Mouse (Mus musculus) brown adipose tissue, adult 24 weeks (tissue): ENCODE data around the gene Myo15b. TPM values are rescaled to one million over a fixed set of nuclear protein-coding genes. Genes with fewer than 3 reads are reported as not detected.
A peak's percentile ranks its signal among the peaks of the same experiment; 100 is the strongest.

Experiments
- H3K27ac ChIP-seq: fragments of 200-500 bp; replicated peaks from 2 replicates; pipeline ENCODE4 v1.5.1; 2012; ENCODE audit warnings: low read depth, mild to moderate bottlenecking, low read length
- H3K4me1 ChIP-seq: fragments of 200-500 bp; 2 replicates; pipeline ENCODE4 v1.6.1; 2012; ENCODE audit warnings: low read length, mixed read lengths; ENCODE audit not compliant: control insufficient read depth, insufficient read depth, insufficient read length
- H3K4me3 ChIP-seq: fragments of 200-500 bp; 2 replicates; pipeline ENCODE4 v1.5.1; 2012; ENCODE audit warnings: low read depth, mild to moderate bottlenecking, low read length, moderate library complexity; ENCODE audit not compliant: insufficient read depth
- polyA plus RNA-seq: library from polyadenylated mRNA; stranded (reverse); fragments of >200 nt; gene quantifications from 2 replicates; pipeline ENCODE4 v1.2.4, GENCODE M21; 2012; ENCODE audit not compliant: missing spikeins, insufficient read depth, insufficient read length

Gene Myo15b
- polyA plus RNA-seq, 1 experiment, result not detected

- no peak within 1 kb of the TSS for H3K27ac ChIP-seq
- H3K4me3 ChIP-seq, result peak within 1 kb of the TSS; percentile 84
- peaks cover 3% of the 10 kb centered on the region; the same call in 1 of the 2 replicates for H3K4me1 ChIP-seq
These were observed 34.1 kb upstream of the Myo15b start, which contains the start of gene Llgl2 for GRCm38 (mm10) chr11:115823774-115824740. Gene Llgl2 (plus strand): TSS chr11:115824049.

- H3K27ac ChIP-seq, result no peak overlapping the region
These were observed 33.4 kb upstream of the Myo15b start for GRCm38 (mm10) chr11:115824813-115825212.

GRCm38 (mm10) chr11:115826487-115826886 is 31.7 kb upstream of the Myo15b start:
- Histone ChIP-seq H3K27ac (no peak overlapping the region), H3K4me3 (no peak overlapping the region), H3K4me1 (peaks cover 3% of the 10 kb centered on the region; the same call in 1 of the 2 replicates)

More at GRCm38 (mm10) chr11:115824813-115825212, 33.4 kb upstream of the Myo15b start:
- Histone ChIP-seq H3K4me3 (peak overlapping the region; percentile 84), H3K4me1 (peaks cover 3% of the 10 kb centered on the region; the same call in 1 of the 2 replicates)

- Histone ChIP-seq H3K27ac (no peak overlapping the region), H3K4me3 (no peak overlapping the region), H3K4me1 (peaks cover 3% of the 10 kb centered on the region; the same call in 1 of the 2 replicates)
These were observed 30.6 kb upstream of the Myo15b start for GRCm38 (mm10) chr11:115827624-115828023.

- no peak overlapping the region for H3K4me3 ChIP-seq
- H3K27ac ChIP-seq, result no peak overlapping the region
- H3K4me1 ChIP-seq, result no peaks in the 10 kb centered on the region
These were observed 29.2 kb upstream of the Myo15b start for GRCm38 (mm10) chr11:115829036-115829435.

- Histone ChIP-seq H3K4me1 (no peaks in the 10 kb centered on the region), H3K4me3 (no peak overlapping the region), H3K27ac (no peak overlapping the region)
These were observed 27.5 kb upstream of the Myo15b start for GRCm38 (mm10) chr11:115830550-115831325.

GRCm38 (mm10) chr11:115831518-115831917 is 26.7 kb upstream of the Myo15b start:
- no peak overlapping the region for H3K4me3 ChIP-seq
- H3K27ac ChIP-seq, result no peak overlapping the region
- H3K4me1 ChIP-seq, result no peaks in the 10 kb centered on the region

- Histone ChIP-seq H3K4me3 (no peak overlapping the region), H3K4me1 (no peaks in the 10 kb centered on the region), H3K27ac (no peak overlapping the region)
These were observed 26.1 kb upstream of the Myo15b start for GRCm38 (mm10) chr11:115832064-115832463.

GRCm38 (mm10) chr11:115832523-115832922 is 25.7 kb upstream of the Myo15b start:
- Histone ChIP-seq H3K27ac (no peak overlapping the region), H3K4me3 (no peak overlapping the region), H3K4me1 (no peaks in the 10 kb centered on the region)

GRCm38 (mm10) chr11:115833021-115833513 is 25.1 kb upstream of the Myo15b start:
- Histone ChIP-seq H3K4me1 (no peaks in the 10 kb centered on the region), H3K4me3 (no peak overlapping the region), H3K27ac (no peak overlapping the region)

GRCm38 (mm10) chr11:115834033-115834432 is 24.2 kb upstream of the Myo15b start:
- Histone ChIP-seq H3K4me3 (no peak overlapping the region), H3K4me1 (no peaks in the 10 kb centered on the region), H3K27ac (no peak overlapping the region)

GRCm38 (mm10) chr11:115836656-115837395 is 21.4 kb upstream of the Myo15b start:
- no peak overlapping the region for H3K27ac ChIP-seq
- H3K4me3 ChIP-seq, result no peak overlapping the region
- no peaks in the 10 kb centered on the region for H3K4me1 ChIP-seq

- Histone ChIP-seq H3K27ac (no peak overlapping the region), H3K4me1 (no peaks in the 10 kb centered on the region), H3K4me3 (no peak overlapping the region)
These were observed 20.4 kb upstream of the Myo15b start for GRCm38 (mm10) chr11:115837606-115838345.

GRCm38 (mm10) chr11:115838895-115839311 is 19.3 kb upstream of the Myo15b start:
- H3K27ac ChIP-seq, result no peak overlapping the region
- H3K4me3 ChIP-seq, result no peak overlapping the region
- H3K4me1 ChIP-seq, result no peaks in the 10 kb centered on the region
